Mouse (Mus musculus): ENCODE data around the gene Il27ra. TPM values are rescaled to one million over a fixed set of nuclear protein-coding genes. Genes with fewer than 3 reads are reported as not detected.

Il27ra gene
- polyA plus RNA-seq, 1 experiment from 2014 or later, result 0.12 TPM

DNA sequence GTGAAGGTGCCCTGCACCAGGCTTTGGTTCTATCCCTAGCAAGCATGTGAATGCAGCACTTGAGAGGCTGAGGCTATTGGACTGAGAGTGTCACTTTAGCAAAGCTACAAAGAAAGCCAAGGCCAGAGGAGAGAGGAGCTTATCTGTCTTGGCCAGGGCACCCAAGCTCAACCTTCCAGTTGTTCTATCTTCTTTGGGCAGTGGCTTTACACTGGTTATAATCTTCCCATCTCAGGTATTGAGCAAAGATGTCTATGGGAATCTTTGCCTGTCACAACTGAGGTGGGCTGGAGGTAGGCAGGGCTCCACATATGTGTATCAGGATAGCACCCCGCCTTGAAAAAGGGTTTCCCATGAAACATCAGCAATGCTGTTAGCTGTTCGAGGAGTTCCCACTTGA is 17.9 kb upstream of the Il27ra start:
- Histone ChIP-seq H3K36me3 (replicated peaks) (no peaks in the 10 kb centered on the region), H3K4me1 (no peaks in the 10 kb centered on the region), H3K4me3 (no peak overlapping the region), H3K9me3 (peaks cover 6% of the 10 kb centered on the region; the same call in 1 of the 2 replicates), H3K27me3 (ENCODE audit: poor library complexity, severe bottlenecking) (no peaks in the 10 kb centered on the region), H3K27ac (no peak overlapping the region)
- 89% methylated on average over 2 of the region's 2 CpGs for WGBS
- no peak for DNase-seq (ENCODE audit: extremely low spot score, low spot score)

DNA sequence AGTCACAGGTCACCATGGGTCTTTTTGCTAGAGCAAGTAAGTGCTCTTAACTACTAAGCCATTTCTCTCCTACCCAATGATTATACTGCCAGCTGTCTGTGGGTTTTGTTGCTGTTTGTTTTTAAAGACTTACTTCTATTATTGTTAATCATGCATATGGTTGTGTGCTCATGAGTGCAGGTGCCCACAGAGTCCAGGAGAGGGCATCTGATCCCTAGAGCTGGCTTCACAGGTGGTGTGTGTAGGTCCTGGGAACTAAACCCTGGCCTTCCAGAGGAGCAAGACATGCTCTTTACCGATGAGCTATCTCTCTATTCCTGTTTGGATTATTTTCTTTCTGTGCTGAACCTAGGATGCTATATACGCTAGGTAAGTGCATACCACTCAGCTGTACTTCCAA is 16.8 kb upstream of the Il27ra start:
- H3K27me3 ChIP-seq (ENCODE audit: poor library complexity, severe bottlenecking), result no peaks in the 10 kb centered on the region
- no peaks in the 10 kb centered on the region for H3K4me1 ChIP-seq
- H3K9me3 ChIP-seq, result peaks cover 7% of the 10 kb centered on the region; the same call in 1 of the 2 replicates
- H3K36me3 ChIP-seq (replicated peaks), result no peaks in the 10 kb centered on the region
- 95% methylated on average over 2 of the region's 2 CpGs for WGBS
- no peak for DNase-seq (ENCODE audit: extremely low spot score, low spot score)
- H3K27ac ChIP-seq, result no peak overlapping the region
- no peak overlapping the region for H3K4me3 ChIP-seq

DNA sequence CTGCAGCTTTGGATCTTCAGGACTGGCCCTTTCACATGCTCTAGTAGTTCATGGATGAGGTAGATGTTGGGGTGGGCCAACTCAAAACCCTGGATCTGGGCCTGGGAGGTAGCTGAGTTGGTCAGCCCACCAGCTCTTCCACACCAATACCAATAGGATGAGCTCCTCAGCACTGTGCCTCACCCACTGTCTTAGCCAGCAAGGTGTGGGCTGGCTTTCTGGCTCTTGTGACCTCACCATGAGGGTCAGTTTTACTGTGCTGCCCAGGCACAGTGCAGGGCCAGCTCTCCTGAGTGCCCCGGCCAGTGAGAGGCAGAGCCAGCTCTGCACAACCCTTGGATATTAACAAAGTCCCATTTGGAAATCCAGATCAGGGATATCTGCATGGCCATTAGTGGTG is 15.4 kb upstream of the Il27ra start:
- no peaks in the 10 kb centered on the region for H3K36me3 ChIP-seq (replicated peaks)
- H3K27me3 ChIP-seq (ENCODE audit: poor library complexity, severe bottlenecking), result no peaks in the 10 kb centered on the region
- no peaks in the 10 kb centered on the region for H3K4me1 ChIP-seq
- no peak overlapping the region for H3K27ac ChIP-seq
- no peak overlapping the region for H3K4me3 ChIP-seq
- peaks cover 7% of the 10 kb centered on the region; the same call in 1 of the 2 replicates for H3K9me3 ChIP-seq
- DNase-seq (ENCODE audit: extremely low spot score, low spot score), result no peak
- WGBS, result 86% methylated on average over 1 of the region's 1 CpGs

DNA sequence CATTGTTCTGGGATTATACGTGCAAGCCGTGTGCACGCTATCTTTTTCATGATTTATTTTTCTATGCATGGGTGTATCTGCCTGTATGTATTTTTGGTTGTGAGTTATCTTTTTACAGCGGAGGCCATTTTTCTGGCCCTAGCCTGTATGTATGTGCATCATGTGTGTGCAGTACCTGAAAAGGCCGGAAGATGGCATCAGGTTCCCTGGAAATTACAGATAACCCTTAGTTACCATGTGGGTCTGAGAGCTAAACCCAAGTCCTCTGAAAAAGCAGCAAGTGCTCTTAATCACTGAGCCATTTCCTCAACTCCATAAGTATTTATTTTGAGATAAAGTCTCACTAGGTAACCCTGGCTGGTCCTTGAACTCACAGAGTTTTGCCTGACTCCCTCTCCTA is 10.8 kb upstream of the Il27ra start:
- Histone ChIP-seq H3K4me1 (no peaks in the 10 kb centered on the region), H3K27me3 (ENCODE audit: poor library complexity, severe bottlenecking) (0 out of 2 replicates have a peak, but pooled peaks cover 7% of the 10 kb centered on the region), H3K27ac (no peak overlapping the region), H3K4me3 (no peak overlapping the region), H3K36me3 (replicated peaks) (no peaks in the 10 kb centered on the region), H3K9me3 (peaks cover 7% of the 10 kb centered on the region; the same call in 1 of the 2 replicates)
- WGBS, result 94% methylated on average over 5 of the region's 5 CpGs
- no peak for DNase-seq (ENCODE audit: extremely low spot score, low spot score)

DNA sequence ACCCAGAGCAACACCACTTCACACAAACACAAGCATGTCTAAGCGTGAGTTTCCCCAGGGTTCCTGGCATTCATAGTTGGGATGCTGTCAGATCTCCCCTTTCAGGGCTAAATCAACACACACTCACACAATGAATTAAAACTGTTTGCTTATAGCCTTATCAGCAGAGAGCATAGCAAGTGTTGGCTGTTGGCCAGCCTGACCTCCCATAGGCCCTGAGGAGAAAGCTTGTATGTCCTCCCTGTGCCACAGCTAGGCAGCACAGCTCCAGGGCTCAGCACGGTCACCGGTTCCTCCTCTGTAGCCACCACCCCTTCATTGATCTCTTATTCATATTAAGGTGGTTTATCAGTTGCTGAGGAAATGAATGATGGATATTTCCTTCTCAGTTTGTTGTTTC is 10.4 kb upstream of the Il27ra start:
- no peak for DNase-seq (ENCODE audit: extremely low spot score, low spot score)
- Histone ChIP-seq H3K36me3 (replicated peaks) (no peaks in the 10 kb centered on the region), H3K4me1 (no peaks in the 10 kb centered on the region), H3K9me3 (peaks cover 7% of the 10 kb centered on the region; the same call in 1 of the 2 replicates), H3K4me3 (no peak overlapping the region), H3K27me3 (ENCODE audit: poor library complexity, severe bottlenecking) (0 out of 2 replicates have a peak, but pooled peaks cover 11% of the 10 kb centered on the region), H3K27ac (no peak overlapping the region)
- 91% methylated on average over 3 of the region's 3 CpGs for WGBS

DNA sequence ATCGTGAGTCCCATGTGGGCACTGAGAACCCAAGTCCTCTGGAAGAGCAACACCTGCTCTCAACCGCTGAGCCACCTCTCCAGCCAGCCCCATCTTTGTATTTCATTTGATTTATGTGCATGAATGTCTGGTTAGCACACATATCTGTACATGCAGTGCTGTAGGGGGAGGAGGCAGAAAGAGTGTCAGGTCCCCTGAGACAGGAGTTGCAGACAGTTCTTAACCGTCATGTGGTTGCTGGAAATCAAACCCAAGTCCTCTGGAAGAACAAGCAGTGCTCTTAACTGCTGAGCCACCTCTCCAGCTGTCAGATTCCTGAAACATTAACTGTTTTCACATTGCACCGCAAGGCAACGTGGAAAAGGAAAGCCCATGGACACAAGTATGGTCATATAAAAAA is 5.8 kb upstream of the Il27ra start:
- H3K27ac ChIP-seq, result no peak overlapping the region
- peaks cover 11% of the 10 kb centered on the region for H3K4me1 ChIP-seq
- WGBS, result 82% methylated on average over 5 of the region's 5 CpGs
- H3K36me3 ChIP-seq (replicated peaks), result no peaks in the 10 kb centered on the region
- no peak for DNase-seq (ENCODE audit: extremely low spot score, low spot score)
- peaks cover 3% of the 10 kb centered on the region; the same call in 1 of the 2 replicates for H3K9me3 ChIP-seq
- peaks cover 47% of the 10 kb centered on the region for H3K27me3 ChIP-seq (ENCODE audit: poor library complexity, severe bottlenecking)
- H3K4me3 ChIP-seq, result no peak overlapping the region

DNA sequence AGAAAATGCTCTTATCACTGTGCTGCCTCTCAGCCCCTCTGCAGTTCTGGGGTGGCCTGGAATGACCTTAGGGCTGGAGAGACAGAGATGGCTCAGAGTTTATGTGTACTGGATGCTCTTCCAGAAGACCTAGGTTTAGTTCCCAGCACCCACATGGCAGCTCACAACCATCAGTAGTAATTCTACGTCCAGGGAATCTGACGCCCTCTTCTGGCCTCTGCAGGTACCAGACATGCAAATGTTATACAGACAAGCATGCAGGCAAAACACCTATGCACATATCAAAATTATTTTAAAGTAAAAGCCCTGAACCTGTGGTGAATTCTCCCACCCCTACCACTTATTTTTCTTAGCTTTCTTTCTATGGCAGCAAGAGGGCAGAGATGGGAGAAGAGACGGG is 4.1 kb upstream of the Il27ra start:
- Histone ChIP-seq H3K36me3 (replicated peaks) (no peaks in the 10 kb centered on the region), H3K4me3 (no peak overlapping the region), H3K27ac (no peak overlapping the region), H3K9me3 (peaks cover 3% of the 10 kb centered on the region; the same call in 1 of the 2 replicates), H3K27me3 (ENCODE audit: poor library complexity, severe bottlenecking) (peaks cover 64% of the 10 kb centered on the region), H3K4me1 (peaks cover 26% of the 10 kb centered on the region)
- no peak for DNase-seq (ENCODE audit: extremely low spot score, low spot score)
- 84% methylated on average over 3 of the region's 3 CpGs for WGBS

DNA sequence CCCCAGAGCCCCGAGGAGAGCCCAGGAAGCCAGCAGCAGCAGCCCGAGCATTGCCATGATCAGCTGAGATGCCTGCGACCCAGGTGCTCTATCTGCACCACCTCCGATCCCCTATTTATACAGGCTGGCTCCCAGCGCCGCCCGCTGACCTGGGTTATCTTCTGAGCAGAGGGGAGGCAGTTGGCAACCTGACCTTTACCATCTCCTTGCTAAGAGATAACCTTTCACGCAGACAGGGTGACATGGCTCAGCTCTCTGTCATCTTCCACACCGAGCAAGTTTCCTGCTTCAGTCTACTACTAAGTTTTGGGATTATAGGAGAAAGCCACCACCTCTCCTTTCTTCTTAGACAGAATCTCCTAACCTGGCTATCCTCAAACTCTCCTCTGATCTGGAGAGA is 2.5 kb upstream of the Il27ra start, which contains the start of gene Rln3:
Gene Rln3 (minus strand): TSS at position 101 of the 400 bp plus-strand sequence.
- H3K27me3 ChIP-seq (ENCODE audit: poor library complexity, severe bottlenecking), result peaks cover 80% of the 10 kb centered on the region
- H3K4me1 ChIP-seq, result peaks cover 26% of the 10 kb centered on the region
- H3K36me3 ChIP-seq (replicated peaks), result no peaks in the 10 kb centered on the region
- H3K9me3 ChIP-seq, result peaks cover 3% of the 10 kb centered on the region; the same call in 1 of the 2 replicates
- no peak within 1 kb of the TSS for H3K27ac ChIP-seq
- DNase-seq (ENCODE audit: extremely low spot score, low spot score), result no peak
- WGBS, result 7% methylated on average over 9 of the region's 9 CpGs
- peak within 1 kb of the TSS; percentile 32 for H3K4me3 ChIP-seq

DNA sequence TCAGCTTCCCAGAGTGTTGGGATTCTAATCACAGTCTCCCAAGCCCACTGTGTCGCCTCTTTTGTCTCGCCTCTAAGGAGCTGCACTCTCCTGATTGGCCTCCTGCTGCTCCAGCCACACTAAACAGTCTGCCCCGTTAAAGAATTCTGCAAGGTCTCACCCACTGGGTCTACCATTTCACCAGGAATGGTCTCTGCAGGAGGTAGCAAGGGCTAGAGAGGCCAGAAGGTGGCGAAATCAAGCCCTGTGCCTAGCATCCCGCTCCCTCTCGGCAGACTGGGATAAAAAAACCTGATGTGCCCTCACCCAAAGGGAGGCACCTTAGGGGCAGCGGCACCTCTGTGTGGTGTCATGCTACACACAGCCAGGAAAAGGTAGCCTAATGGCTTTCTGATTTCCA is 1.7 kb upstream of the Il27ra start:
- Histone ChIP-seq H3K4me3 (peak overlapping the region; percentile 32; the same call in 1 of the 2 replicates), H3K9me3 (peaks cover 3% of the 10 kb centered on the region; the same call in 1 of the 2 replicates), H3K27ac (no peak overlapping the region), H3K27me3 (ENCODE audit: poor library complexity, severe bottlenecking) (peaks cover 88% of the 10 kb centered on the region), H3K36me3 (replicated peaks) (no peaks in the 10 kb centered on the region), H3K4me1 (peaks cover 29% of the 10 kb centered on the region)
- 4% methylated on average over 7 of the region's 7 CpGs for WGBS
- DNase-seq (ENCODE audit: extremely low spot score, low spot score), result no peak

DNA sequence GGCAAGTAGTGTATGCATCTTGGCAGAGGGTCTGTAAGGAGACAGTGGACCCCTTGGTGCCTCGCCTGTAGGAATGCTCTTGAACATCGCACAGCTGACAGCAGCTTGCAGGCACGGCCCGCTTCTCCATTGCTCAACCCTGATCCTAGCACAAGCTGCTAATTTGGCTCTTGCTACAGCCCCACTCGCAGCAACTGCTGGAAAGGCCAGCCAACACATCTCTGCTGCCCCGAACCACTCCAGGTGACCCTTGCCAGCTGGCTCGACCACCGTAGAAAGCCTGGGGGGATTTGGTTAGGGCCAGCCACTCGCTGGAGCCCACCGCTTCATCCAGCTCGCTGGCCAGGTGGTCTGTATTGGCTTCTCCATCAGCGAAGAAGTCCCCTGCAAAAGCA is 556 bp upstream of the Il27ra start:
- DNase-seq (ENCODE audit: extremely low spot score, low spot score), result no peak
- Histone ChIP-seq H3K27me3 (ENCODE audit: poor library complexity, severe bottlenecking) (peaks cover 89% of the 10 kb centered on the region), H3K9me3 (peaks cover 3% of the 10 kb centered on the region; the same call in 1 of the 2 replicates), H3K27ac (no peak overlapping the region), H3K4me3 (peak overlapping the region; percentile 50), H3K36me3 (replicated peaks) (no peaks in the 10 kb centered on the region), H3K4me1 (peaks cover 30% of the 10 kb centered on the region)
- 40% methylated on average over 12 of the region's 12 CpGs for WGBS

DNA sequence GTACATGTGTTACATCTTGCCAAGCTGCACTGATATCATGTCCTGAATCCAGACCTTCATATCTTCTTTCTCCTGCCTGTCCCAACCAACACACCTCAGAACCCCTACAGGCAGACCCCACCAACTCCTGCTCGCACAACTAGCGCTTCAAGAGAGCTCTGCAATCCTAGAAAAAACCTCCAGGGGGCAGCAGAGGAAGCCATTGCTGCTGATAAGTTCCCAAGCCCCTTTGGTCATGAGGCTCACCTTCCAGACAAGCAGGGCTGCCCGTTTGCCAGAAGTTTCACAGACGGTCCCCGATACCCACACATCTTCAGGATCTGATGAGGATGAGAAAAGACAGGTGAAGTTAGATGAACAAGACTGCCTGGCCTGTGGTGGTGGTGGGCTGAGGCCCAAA is 3.3 kb downstream of the Il27ra start:
- H3K36me3 ChIP-seq (replicated peaks), result no peaks in the 10 kb centered on the region

DNA sequence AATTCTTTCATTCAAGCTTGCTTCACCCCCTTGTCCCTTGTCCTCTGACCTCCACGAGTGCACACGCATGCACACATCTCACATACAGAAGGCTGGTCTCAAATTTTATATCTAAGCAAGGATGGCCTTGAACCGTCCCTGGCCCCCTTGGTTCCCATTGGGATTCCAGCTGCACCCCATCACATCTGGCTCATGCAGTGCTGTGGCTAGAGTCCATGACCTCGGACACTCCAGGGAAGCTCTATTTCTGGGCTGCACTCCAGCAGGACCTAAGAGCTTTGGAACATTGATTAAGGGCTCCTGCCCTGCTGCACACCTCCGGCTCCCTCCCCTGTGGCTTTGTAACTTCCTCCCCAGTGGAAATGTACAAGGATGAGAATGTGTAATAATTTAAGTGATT is 4.4 kb downstream of the Il27ra start:
- Histone ChIP-seq H3K36me3 (replicated peaks) (no peaks in the 10 kb centered on the region), H3K27ac (no peak overlapping the region), H3K4me1 (peaks cover 18% of the 10 kb centered on the region), H3K27me3 (ENCODE audit: poor library complexity, severe bottlenecking) (peaks cover 72% of the 10 kb centered on the region), H3K4me3 (no peak overlapping the region), H3K9me3 (no peaks in the 10 kb centered on the region)
- DNase-seq (ENCODE audit: extremely low spot score, low spot score), result no peak
- WGBS, result 81% methylated on average over 5 of the region's 5 CpGs

More for the DNA sequence above, 3.3 kb downstream of the Il27ra start:
- Histone ChIP-seq H3K4me3 (no peak overlapping the region), H3K27me3 (ENCODE audit: poor library complexity, severe bottlenecking) (peaks cover 79% of the 10 kb centered on the region), H3K27ac (no peak overlapping the region), H3K4me1 (peaks cover 21% of the 10 kb centered on the region), H3K9me3 (no peaks in the 10 kb centered on the region)
- 15% methylated on average over 5 of the region's 5 CpGs for WGBS
- DNase-seq (ENCODE audit: extremely low spot score, low spot score), result peak; percentile 80

DNA sequence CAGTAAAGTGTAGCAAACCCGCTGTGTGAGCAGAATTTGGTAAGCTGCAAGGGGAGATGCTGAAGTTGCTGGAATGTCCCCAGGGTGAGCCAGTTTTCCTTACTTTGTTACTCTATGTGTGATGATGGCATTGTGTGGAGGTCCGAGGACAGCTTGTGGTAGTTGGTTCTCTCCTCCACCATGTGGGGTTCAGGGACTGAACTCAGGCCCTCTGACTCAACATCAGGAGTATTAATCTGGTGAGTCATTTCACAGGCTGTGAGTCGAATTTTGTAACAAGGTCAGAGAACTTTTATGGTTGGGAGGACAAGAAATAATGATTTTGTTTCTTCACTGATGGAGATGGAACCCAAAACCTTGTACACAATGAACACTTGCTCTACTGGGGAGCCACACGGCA is 9.6 kb downstream of the Il27ra start:
- 84% methylated on average over 4 of the region's 4 CpGs for WGBS
- no peak for DNase-seq (ENCODE audit: extremely low spot score, low spot score)

DNA sequence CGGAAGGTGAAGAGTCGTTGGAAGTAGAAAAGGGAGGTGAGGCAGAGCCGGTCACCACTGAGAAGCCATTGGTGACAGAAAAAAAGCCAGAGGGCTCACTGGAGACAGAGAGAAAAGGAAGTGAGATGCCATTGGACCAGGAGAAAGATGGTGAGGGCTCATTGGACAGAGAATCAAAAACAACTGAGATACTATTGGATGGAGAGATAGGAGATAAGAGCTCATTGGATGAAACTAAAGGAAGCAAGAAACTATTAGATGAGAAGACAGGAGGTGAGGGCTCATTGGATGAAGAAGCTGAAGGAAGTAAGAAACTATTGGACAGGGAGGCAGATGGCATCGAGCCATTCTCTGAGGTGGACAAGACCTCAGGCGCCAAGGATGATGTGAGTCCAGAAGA is 13.1 kb downstream of the Il27ra start:
- Histone ChIP-seq H3K4me1 (peaks cover 24% of the 10 kb centered on the region), H3K4me3 (no peak overlapping the region), H3K27me3 (ENCODE audit: poor library complexity, severe bottlenecking) (peaks cover 67% of the 10 kb centered on the region), H3K27ac (no peak overlapping the region), H3K9me3 (no peaks in the 10 kb centered on the region), H3K36me3 (replicated peaks) (no peaks in the 10 kb centered on the region)
- WGBS, result 93% methylated on average over 5 of the region's 5 CpGs
- DNase-seq (ENCODE audit: extremely low spot score, low spot score), result no peak

More for the DNA sequence above, 9.6 kb downstream of the Il27ra start:
- H3K36me3 ChIP-seq (replicated peaks), result no peaks in the 10 kb centered on the region
- peaks cover 47% of the 10 kb centered on the region for H3K27me3 ChIP-seq (ENCODE audit: poor library complexity, severe bottlenecking)
- no peak overlapping the region for H3K27ac ChIP-seq
- H3K4me3 ChIP-seq, result no peak overlapping the region
- H3K9me3 ChIP-seq, result no peaks in the 10 kb centered on the region
- H3K4me1 ChIP-seq, result no peaks in the 10 kb centered on the region

Measured in forebrain, embryonic 10.5 days (tissue).